Mouse (Mus musculus) small intestine, adult 2 months (tissue): ENCODE data around the gene Gabrg3. TPM values are rescaled to one million over a fixed set of nuclear protein-coding genes. Genes with fewer than 3 reads are reported as not detected.

Experiments used
- H3K27ac ChIP-seq: fragments of 200-500 bp; 2 replicates; pipeline ENCODE4 v1.5.1; 2012; ENCODE audit warnings: low read depth, low read length, control low read depth, inconsistent platforms; ENCODE audit not compliant: insufficient read depth
- H3K27me3 ChIP-seq: fragments of 200-500 bp; 2 replicates; pipeline ENCODE4 v1.6.1; 2012; ENCODE audit warnings: mild to moderate bottlenecking, moderate library complexity, low read length, inconsistent platforms; ENCODE audit not compliant: control insufficient read depth, insufficient read depth
- H3K36me3 ChIP-seq: fragments of 200-500 bp; 2 replicates; pipeline ENCODE4 v1.6.1; 2012; ENCODE audit warnings: mild to moderate bottlenecking, low read length, control low read depth, inconsistent platforms; ENCODE audit not compliant: control insufficient read depth, insufficient read depth
- H3K4me1 ChIP-seq: fragments of 200-500 bp; 2 replicates; pipeline ENCODE4 v1.6.1; 2012; ENCODE audit warnings: low read length, inconsistent platforms, mixed read lengths; ENCODE audit not compliant: control insufficient read depth, insufficient read depth, insufficient read length
- H3K4me3 ChIP-seq: fragments of 200-500 bp; 2 replicates; pipeline ENCODE4 v1.5.1; 2012; ENCODE audit warnings: low read depth, mild to moderate bottlenecking, control low read depth, inconsistent platforms, low read length, moderate library complexity
- CTCF ChIP-seq: fragments of 200-500 bp; IDR thresholded peaks from 2 replicates; pipeline ENCODE4 v1.5.1; 2012; ENCODE audit warnings: low read depth, mild to moderate bottlenecking, control low read depth, inconsistent platforms, low read length, moderate library complexity, mixed read lengths; ENCODE audit not compliant: insufficient replicate concordance, insufficient read length; ENCODE audit errors: extremely low read depth
- POLR2A ChIP-seq: fragments of 200-500 bp; IDR thresholded peaks from 2 replicates; pipeline ENCODE4 v1.6.1; 2012; ENCODE audit warnings: low read depth, mild to moderate bottlenecking, control low read depth, inconsistent platforms, low read length, moderate library complexity
- whole genome bisulfite sequencing: fragments of 180-500 bp; shearing (Covaris S2); methylation state at CpG from one replicate; pipeline ENCODE4 v1.1.7; 2018; 5-methylcytosine and 5-hydroxymethylcytosine counted together
- polyA plus RNA-seq: library from polyadenylated mRNA; depleted of rRNA; stranded (reverse); fragments of >200 nt; gene quantifications from 2 replicates; pipeline ENCODE4 v1.2.3, GENCODE M21; 2012

Gene Gabrg3
- polyA plus RNA-seq, 1 experiment, result 0.06 TPM

GRCm38 (mm10) chr7:57390046-57390445 is 3.1 kb upstream of the Gabrg3 start:
- Histone ChIP-seq H3K27ac (no peak overlapping the region), H3K4me1 (no peaks in the 10 kb centered on the region), H3K4me3 (no peak overlapping the region), H3K27me3 (peaks cover 9% of the 10 kb centered on the region), H3K36me3 (no peaks in the 10 kb centered on the region)
- 37% methylated on average over 4 of the region's 4 CpGs for WGBS
- TF ChIP-seq POLR2A, result no peak
- no peak for TF ChIP-seq CTCF

GRCm38 (mm10) chr7:57387341-57387654 is 310 bp upstream of the Gabrg3 start:
- Histone ChIP-seq H3K27ac (no peak overlapping the region), H3K36me3 (no peaks in the 10 kb centered on the region), H3K4me1 (no peaks in the 10 kb centered on the region), H3K4me3 (no peak overlapping the region), H3K27me3 (peaks cover 9% of the 10 kb centered on the region)
- WGBS, result 26% methylated on average over 6 of the region's 6 CpGs
- TF ChIP-seq POLR2A, result no peak
- TF ChIP-seq CTCF, result no peak

GRCm38 (mm10) chr7:57384112-57384511 is 2.9 kb downstream of the Gabrg3 start:
- Histone ChIP-seq H3K27ac (no peak overlapping the region), H3K36me3 (no peaks in the 10 kb centered on the region), H3K4me3 (no peak overlapping the region), H3K27me3 (peaks cover 9% of the 10 kb centered on the region), H3K4me1 (no peaks in the 10 kb centered on the region)
- TF ChIP-seq CTCF (no peak), POLR2A (no peak)
- 16% methylated on average over 4 of the region's 4 CpGs for WGBS

GRCm38 (mm10) chr7:57366013-57366390 is 21.0 kb downstream of the Gabrg3 start:
- no peak overlapping the region for H3K27ac ChIP-seq
- H3K36me3 ChIP-seq, result no peaks in the 10 kb centered on the region
- TF ChIP-seq CTCF (no peak), POLR2A (no peak)
- H3K4me1 ChIP-seq, result no peaks in the 10 kb centered on the region
- no peaks in the 10 kb centered on the region; the same call in 1 of the 2 replicates for H3K27me3 ChIP-seq
- WGBS, result 71% methylated on average over 5 of the region's 5 CpGs
- no peak overlapping the region for H3K4me3 ChIP-seq

GRCm38 (mm10) chr7:57365134-57366012 is 21.6 kb downstream of the Gabrg3 start:
- Histone ChIP-seq H3K4me3 (no peak overlapping the region), H3K36me3 (no peaks in the 10 kb centered on the region), H3K27ac (no peak overlapping the region), H3K4me1 (no peaks in the 10 kb centered on the region), H3K27me3 (no peaks in the 10 kb centered on the region; the same call in 1 of the 2 replicates)
- WGBS, result 74% methylated on average over 5 of the region's 5 CpGs
- TF ChIP-seq POLR2A (no peak), CTCF (no peak)

- H3K27ac ChIP-seq, result no peak overlapping the region
- no peaks in the 10 kb centered on the region; the same call in 1 of the 2 replicates for H3K27me3 ChIP-seq
- 80% methylated on average over 6 of the region's 6 CpGs for WGBS
- TF ChIP-seq POLR2A (no peak), CTCF (no peak)
- no peaks in the 10 kb centered on the region for H3K36me3 ChIP-seq
- no peaks in the 10 kb centered on the region for H3K4me1 ChIP-seq
- H3K4me3 ChIP-seq, result no peak overlapping the region
These were observed 23.2 kb downstream of the Gabrg3 start for GRCm38 (mm10) chr7:57363812-57364211.

GRCm38 (mm10) chr7:57357871-57358540 is 29.0 kb downstream of the Gabrg3 start:
- TF ChIP-seq POLR2A, result no peak
- no peak for TF ChIP-seq CTCF
- WGBS, result 60% methylated on average over 6 of the region's 6 CpGs
- no peak overlapping the region for H3K27ac ChIP-seq
- H3K27me3 ChIP-seq, result no peaks in the 10 kb centered on the region
- no peaks in the 10 kb centered on the region for H3K4me1 ChIP-seq
- H3K36me3 ChIP-seq, result no peaks in the 10 kb centered on the region
- H3K4me3 ChIP-seq, result no peak overlapping the region
